Mouse (Mus musculus): ENCODE results near the gene Rdh5. TPM values are rescaled to one million over a fixed set of nuclear protein-coding genes. Genes with fewer than 3 reads are reported as not detected.

Gene Rdh5
- polyA plus RNA-seq, 1 experiment, result 15.1 TPM

- H3K27me3 ChIP-seq (ENCODE audit: control insufficient read depth, insufficient read depth, low read length), result peaks cover 8% of the 10 kb centered on the region; the same call in 1 of the 2 replicates
- 74% methylated on average over 12 of the region's 12 CpGs for WGBS
- H3K27ac ChIP-seq (ENCODE audit: insufficient read depth, low read length), result no peak overlapping the region
- no peak for TF ChIP-seq POLR2A (IDR thresholded peaks at IDR 0.05; ENCODE audit: low read depth, low read length)
- no peak for TF ChIP-seq CTCF (IDR thresholded peaks at IDR 0.05; ENCODE audit: extremely low read depth, insufficient read depth, insufficient read length, insufficient replicate concordance)
- no peaks in the 10 kb centered on the region for H3K36me3 ChIP-seq (ENCODE audit: control insufficient read depth, insufficient read depth, low read length)
- H3K4me1 ChIP-seq (ENCODE audit: control insufficient read depth, insufficient read depth, insufficient read length), result 0 out of 2 replicates have a peak, but pooled peaks cover 3% of the 10 kb centered on the region
- H3K4me3 ChIP-seq (ENCODE audit: extremely low read depth, insufficient read depth, insufficient read length), result no peak overlapping the region
- DNase-seq (ENCODE audit: low read depth in 1 of 2, low spot score in 2 of 2), result no peak
Observed at GRCm38 (mm10) chr10:128937756-128938390, 15.2 kb upstream of the Rdh5 start.

- Histone ChIP-seq H3K27me3 (ENCODE audit: control insufficient read depth, insufficient read depth, low read length) (peaks cover 8% of the 10 kb centered on the region; the same call in 1 of the 2 replicates), H3K36me3 (ENCODE audit: control insufficient read depth, insufficient read depth, low read length) (no peaks in the 10 kb centered on the region), H3K4me3 (ENCODE audit: extremely low read depth, insufficient read depth, insufficient read length) (no peak overlapping the region), H3K27ac (ENCODE audit: insufficient read depth, low read length) (no peak overlapping the region), H3K4me1 (ENCODE audit: control insufficient read depth, insufficient read depth, insufficient read length) (0 out of 2 replicates have a peak, but pooled peaks cover 3% of the 10 kb centered on the region)
- 78% methylated on average over 8 of the region's 8 CpGs for WGBS
- DNase-seq (ENCODE audit: low read depth in 1 of 2, low spot score in 2 of 2), result no peak
- TF ChIP-seq CTCF (IDR thresholded peaks at IDR 0.05; ENCODE audit: extremely low read depth, insufficient read depth, insufficient read length, insufficient replicate concordance) (no peak), POLR2A (IDR thresholded peaks at IDR 0.05; ENCODE audit: low read depth, low read length) (no peak)
Observed at GRCm38 (mm10) chr10:128935826-128936440, 13.2 kb upstream of the Rdh5 start.

- 82% methylated on average over 7 of the region's 7 CpGs for WGBS
- Histone ChIP-seq H3K4me1 (ENCODE audit: control insufficient read depth, insufficient read depth, insufficient read length) (0 out of 2 replicates have a peak, but pooled peaks cover 3% of the 10 kb centered on the region), H3K27me3 (ENCODE audit: control insufficient read depth, insufficient read depth, low read length) (peaks cover 8% of the 10 kb centered on the region; the same call in 1 of the 2 replicates), H3K27ac (ENCODE audit: insufficient read depth, low read length) (no peak overlapping the region), H3K36me3 (ENCODE audit: control insufficient read depth, insufficient read depth, low read length) (no peaks in the 10 kb centered on the region), H3K4me3 (ENCODE audit: extremely low read depth, insufficient read depth, insufficient read length) (no peak overlapping the region)
- DNase-seq (ENCODE audit: low read depth in 1 of 2, low spot score in 2 of 2), result no peak
- TF ChIP-seq POLR2A (IDR thresholded peaks at IDR 0.05; ENCODE audit: low read depth, low read length) (no peak), CTCF (IDR thresholded peaks at IDR 0.05; ENCODE audit: extremely low read depth, insufficient read depth, insufficient read length, insufficient replicate concordance) (no peak)
Observed at GRCm38 (mm10) chr10:128934997-128935787, 12.5 kb upstream of the Rdh5 start.

GRCm38 (mm10) chr10:128933976-128934721, 11.5 kb upstream of the Rdh5 start:
- no peak for TF ChIP-seq CTCF (IDR thresholded peaks at IDR 0.05; ENCODE audit: extremely low read depth, insufficient read depth, insufficient read length, insufficient replicate concordance)
- TF ChIP-seq POLR2A (IDR thresholded peaks at IDR 0.05; ENCODE audit: low read depth, low read length), result no peak
- Histone ChIP-seq H3K4me1 (ENCODE audit: control insufficient read depth, insufficient read depth, insufficient read length) (0 out of 2 replicates have a peak, but pooled peaks cover 3% of the 10 kb centered on the region), H3K4me3 (ENCODE audit: extremely low read depth, insufficient read depth, insufficient read length) (peak overlapping the region; percentile 28; the same call in 1 of the 2 replicates), H3K27me3 (ENCODE audit: control insufficient read depth, insufficient read depth, low read length) (peaks cover 8% of the 10 kb centered on the region; the same call in 1 of the 2 replicates), H3K36me3 (ENCODE audit: control insufficient read depth, insufficient read depth, low read length) (no peaks in the 10 kb centered on the region), H3K27ac (ENCODE audit: insufficient read depth, low read length) (no peak overlapping the region)
- 8% methylated on average over 21 of the region's 21 CpGs for WGBS
- DNase-seq (ENCODE audit: low read depth in 1 of 2, low spot score in 2 of 2), result no peak

GRCm38 (mm10) chr10:128933574-128933973, 10.9 kb upstream of the Rdh5 start, which contains the start of gene Itga7:
Gene Itga7 (plus strand): TSS chr10:128933818.
- Histone ChIP-seq H3K36me3 (ENCODE audit: control insufficient read depth, insufficient read depth, low read length) (no peaks in the 10 kb centered on the region), H3K4me1 (ENCODE audit: control insufficient read depth, insufficient read depth, insufficient read length) (0 out of 2 replicates have a peak, but pooled peaks cover 3% of the 10 kb centered on the region), H3K27me3 (ENCODE audit: control insufficient read depth, insufficient read depth, low read length) (peaks cover 8% of the 10 kb centered on the region; the same call in 1 of the 2 replicates), H3K4me3 (ENCODE audit: extremely low read depth, insufficient read depth, insufficient read length) (peak within 1 kb of the TSS; percentile 28; the same call in 1 of the 2 replicates), H3K27ac (ENCODE audit: insufficient read depth, low read length) (no peak within 1 kb of the TSS)
- 2% methylated on average over 26 of the region's 26 CpGs for WGBS
- DNase-seq (ENCODE audit: low read depth in 1 of 2, low spot score in 2 of 2), result no peak
- TF ChIP-seq CTCF (IDR thresholded peaks at IDR 0.05; ENCODE audit: extremely low read depth, insufficient read depth, insufficient read length, insufficient replicate concordance) (no peak), POLR2A (IDR thresholded peaks at IDR 0.05; ENCODE audit: low read depth, low read length) (no peak)

- WGBS, result 51% methylated on average over 2 of the region's 2 CpGs
- no peak overlapping the region for H3K27ac ChIP-seq (ENCODE audit: insufficient read depth, low read length)
Observed at GRCm38 (mm10) chr10:128931441-128931840, 8.8 kb upstream of the Rdh5 start.

More at GRCm38 (mm10) chr10:128931441-128931840, 8.8 kb upstream of the Rdh5 start:
- Histone ChIP-seq H3K4me1 (ENCODE audit: control insufficient read depth, insufficient read depth, insufficient read length) (0 out of 2 replicates have a peak, but pooled peaks cover 3% of the 10 kb centered on the region), H3K27me3 (ENCODE audit: control insufficient read depth, insufficient read depth, low read length) (peaks cover 8% of the 10 kb centered on the region; the same call in 1 of the 2 replicates), H3K4me3 (ENCODE audit: extremely low read depth, insufficient read depth, insufficient read length) (no peak overlapping the region), H3K36me3 (ENCODE audit: control insufficient read depth, insufficient read depth, low read length) (no peaks in the 10 kb centered on the region)
- no peak for TF ChIP-seq POLR2A (IDR thresholded peaks at IDR 0.05; ENCODE audit: low read depth, low read length)
- no peak for TF ChIP-seq CTCF (IDR thresholded peaks at IDR 0.05; ENCODE audit: extremely low read depth, insufficient read depth, insufficient read length, insufficient replicate concordance)
- DNase-seq (ENCODE audit: low read depth in 1 of 2, low spot score in 2 of 2), result no peak

Data from spleen, adult 2 months (tissue).